Mouse (Mus musculus) adrenal gland (tissue): ENCODE results near the gene Atp8b2.

ENCODE experiments used
- intact Hi-C: fragments of 180-260 bp; cut with DNase I; formaldehyde crosslinking; loops from one replicate; pipeline ENCODE4 v1.15.1; 2025
- long read RNA-seq, 2 experiments: library from polyadenylated mRNA; unstranded; transcript quantifications; one replicate each; pipeline ENCODE4 v2.0.0; 2020; ENCODE audit warnings: borderline replicate concordance in 1 of 2; ENCODE audit not compliant: insufficient replicate concordance in 1 of 2

The Atp8b2 gene
- long read RNA-seq, experiment 1 = 0 reads
- long read RNA-seq, experiment 2, partial matches to known transcripts = 1 of 1 reads
- long read RNA-seq, experiment 2, other reads (novel, unspliced or antisense) = 0 of 1 reads

DNA sequence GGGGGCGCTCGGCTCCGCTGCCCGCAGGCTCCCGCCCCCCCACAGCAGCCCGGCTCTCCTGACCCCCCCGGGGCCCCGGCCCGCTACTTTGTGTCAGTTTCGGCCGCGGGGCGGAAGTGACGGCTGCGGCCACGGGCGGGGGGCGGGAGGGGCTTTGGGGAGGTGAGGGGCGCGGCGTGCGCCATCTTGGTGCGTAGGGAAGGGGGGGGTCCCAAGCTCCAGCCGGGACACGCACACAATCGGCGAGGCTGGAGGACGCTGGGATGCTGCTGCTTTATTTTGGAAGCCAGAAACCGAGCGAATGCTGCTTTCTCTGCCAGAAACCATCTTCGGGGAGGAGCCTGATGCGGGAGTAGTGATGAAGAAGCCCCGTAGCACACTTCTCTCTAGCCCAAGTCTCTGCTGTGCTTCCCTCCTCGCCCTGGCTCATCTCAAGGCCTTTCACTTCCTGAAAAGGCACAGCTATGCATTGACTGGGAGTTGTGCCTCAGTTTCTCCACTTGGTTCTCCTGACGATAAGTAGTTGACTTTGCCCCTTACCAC, at the start of gene Atp8b2:
Atp8b2 (minus strand) TSS at position 288 of the 543 bp plus-strand sequence.
- intact Hi-C loops = no loop called here

DNA sequence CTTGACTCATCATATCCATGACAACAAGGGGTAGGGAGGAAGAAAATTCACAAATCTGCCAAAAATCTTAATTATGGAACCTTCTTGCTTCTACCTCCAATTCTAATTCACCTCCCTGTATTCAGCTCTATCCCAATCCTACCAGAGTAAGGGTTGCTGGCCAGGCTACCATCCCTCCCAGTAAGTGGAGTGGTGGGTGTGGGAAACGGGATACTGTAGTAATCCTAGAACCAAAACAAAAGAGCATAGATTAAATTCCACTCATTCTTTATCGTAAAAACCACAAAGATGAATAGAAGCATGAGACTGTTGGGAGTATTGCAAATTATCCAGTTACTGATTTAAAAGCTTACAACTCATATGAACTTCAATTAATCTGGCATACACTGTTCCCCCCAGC, 47.0 kb upstream of the Atp8b2 start:
- intact Hi-C loops = loop anchor here (5.0 kb wide), 1 partner anchor 47 kb away; no protein-coding TSS in a partner anchor

DNA sequence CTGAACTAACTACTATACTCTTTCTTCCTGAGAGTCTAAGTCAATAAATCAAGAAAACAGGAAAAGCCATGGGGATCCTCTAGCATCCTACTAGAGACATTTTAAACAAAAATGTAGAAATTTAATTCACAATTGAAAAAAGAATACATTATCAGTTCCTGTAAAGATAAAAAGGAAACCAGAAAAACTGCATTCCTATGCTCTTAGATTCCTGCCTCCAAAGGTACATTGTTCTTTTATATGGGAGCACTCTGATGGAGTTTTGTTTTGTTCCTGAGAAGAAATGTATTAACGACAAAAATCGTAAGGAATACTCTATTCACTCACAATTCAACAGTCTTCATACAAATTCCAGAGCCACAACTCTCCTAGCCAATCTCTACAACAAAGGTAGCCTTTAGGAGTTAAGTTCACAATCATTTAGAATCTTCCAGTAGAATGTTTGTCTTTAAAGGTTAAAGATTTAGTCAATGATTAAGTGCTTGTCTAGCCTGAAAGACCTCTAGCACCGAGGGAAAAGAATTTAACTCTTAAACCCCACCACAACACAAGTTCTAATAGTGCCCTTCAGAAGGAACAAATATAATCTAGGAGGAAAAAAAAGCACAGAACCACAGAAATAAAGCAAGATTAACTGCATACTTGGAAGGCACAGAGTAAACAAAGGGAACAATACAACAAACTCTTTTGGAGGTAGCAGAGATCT, 40.9 kb upstream of the Atp8b2 start:
- intact Hi-C loops = no loop called here

DNA sequence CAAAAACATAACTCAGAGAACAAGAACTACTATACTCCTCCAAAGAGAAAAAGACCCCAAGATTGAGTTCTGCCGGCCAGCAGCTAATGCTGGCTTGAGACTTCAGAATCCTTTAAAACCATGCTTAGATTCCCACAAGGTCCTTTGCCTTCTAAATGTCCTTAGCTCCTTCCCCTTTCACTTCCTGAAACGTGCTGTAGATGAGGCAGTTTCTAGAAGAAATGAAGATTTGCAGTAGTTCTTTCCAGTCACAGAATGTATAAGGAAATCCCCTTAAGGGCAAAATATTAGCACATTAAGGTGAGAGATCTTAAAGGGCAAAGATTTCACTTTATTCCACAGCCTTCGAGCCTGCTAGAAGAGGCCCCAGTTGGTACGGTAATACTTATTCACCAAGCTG, 36.5 kb upstream of the Atp8b2 start:
- intact Hi-C loops = no loop called here

DNA sequence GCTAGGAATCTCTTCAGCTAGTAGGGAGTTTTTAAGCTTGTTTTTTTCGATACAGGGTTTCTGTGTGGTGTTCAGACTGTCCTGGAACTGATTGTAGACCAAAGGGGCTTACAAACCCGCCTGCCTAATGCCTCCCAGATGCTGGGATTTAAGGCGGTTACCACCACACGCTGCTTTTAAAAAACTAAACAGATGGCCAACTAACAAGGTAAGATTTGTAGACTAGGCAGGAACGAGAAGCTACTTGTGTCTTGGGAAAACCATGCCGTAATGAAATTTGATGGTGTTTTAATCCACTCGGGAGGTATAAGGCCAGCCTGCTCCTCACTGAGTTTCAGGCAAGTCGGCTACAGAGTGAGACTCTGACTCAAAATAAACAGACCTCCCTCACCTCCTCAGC, 35.8 kb upstream of the Atp8b2 start:
- intact Hi-C loops = no loop called here

DNA sequence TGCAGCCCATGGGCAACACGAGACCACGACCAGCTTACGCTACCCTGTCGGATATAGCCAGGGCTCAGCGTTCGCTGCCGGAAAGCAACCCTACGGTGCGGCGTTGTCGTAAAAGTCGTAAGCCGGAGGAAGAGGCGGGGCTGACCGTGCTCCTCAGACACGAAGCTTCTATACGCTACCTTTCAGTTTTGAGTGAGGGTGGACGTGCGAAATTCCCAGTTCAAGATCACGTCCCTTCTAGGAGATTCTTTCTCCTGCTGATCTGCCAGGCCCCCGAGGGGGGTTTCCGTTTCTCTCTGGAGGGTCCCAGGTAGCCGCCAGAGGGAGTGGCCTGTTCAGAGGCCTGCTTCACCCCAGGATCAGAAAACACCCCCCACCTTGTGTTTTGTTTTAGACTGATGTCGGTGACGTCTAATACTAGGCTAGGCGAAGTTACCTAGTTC, 35.3 kb upstream of the Atp8b2 start, which contains the start of gene Hax1:
Hax1 (minus strand) TSS at position 169 of the 443 bp plus-strand sequence.
- intact Hi-C loops = no loop called here

DNA sequence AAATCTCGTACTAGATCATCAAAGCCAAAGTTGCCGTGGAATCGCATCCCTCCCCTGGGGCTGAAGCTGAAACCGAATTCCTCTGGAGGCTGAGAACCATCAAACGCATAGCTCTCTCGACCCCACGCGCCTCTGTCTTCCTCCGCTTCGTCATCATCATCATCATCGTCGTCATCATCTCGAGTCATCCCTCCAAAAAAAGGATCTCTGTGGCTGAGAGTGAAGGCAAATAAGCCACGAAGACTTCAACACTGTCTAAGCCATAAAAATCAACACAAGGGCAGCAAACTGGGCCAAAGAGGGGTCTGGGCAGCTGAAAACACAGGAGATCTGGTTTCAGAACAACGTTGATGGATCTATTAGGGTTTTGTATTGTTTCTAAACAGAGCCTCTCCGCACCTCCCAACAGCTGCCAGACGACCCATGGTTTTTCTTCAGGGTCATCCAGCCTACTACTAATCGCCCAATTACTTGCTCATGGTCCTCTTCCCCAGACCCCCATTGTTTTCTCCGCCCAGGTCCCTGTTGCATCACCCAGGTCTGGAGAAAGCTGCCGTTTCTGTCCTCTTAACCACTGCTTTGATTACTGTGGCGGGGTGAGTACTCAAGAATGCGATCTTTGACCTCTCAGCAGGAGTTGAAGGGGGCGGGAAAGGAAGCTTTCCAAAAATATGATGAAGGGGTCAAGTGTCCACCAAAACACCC, 34.6 kb upstream of the Atp8b2 start:
- intact Hi-C loops = no loop called here

DNA sequence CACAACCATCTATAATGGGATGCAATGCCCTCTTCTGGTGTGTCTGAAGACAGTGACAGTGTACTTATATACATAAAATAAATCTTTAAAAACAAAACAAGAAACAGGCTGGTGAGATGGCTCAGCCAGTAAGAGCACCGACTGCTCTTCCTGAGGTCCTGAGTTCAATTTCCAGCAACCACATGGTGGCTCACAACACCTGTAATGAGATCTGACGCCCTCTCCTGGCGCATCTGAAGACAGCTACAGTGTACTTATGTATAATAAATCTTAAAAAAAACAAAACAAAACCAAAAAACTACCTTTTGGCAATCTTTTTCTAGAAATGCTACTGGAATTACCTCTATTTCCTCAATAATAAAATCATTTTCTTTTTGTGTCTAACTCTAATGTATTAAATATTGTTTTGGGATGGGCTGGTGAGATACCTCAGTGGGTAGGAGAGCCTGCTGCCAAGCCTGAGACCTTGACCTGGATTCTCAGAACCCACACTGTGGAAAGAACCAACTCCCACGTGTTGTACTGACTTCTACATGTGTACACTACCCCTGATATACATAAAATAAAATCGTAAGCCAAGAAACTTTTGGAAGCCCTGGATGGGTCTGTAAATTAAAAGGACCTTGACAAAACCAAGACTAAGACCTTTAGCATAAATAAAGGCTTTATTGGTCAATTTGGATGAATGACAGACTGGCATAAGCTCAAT, 31.7 kb upstream of the Atp8b2 start:
- intact Hi-C loops = no loop called here

DNA sequence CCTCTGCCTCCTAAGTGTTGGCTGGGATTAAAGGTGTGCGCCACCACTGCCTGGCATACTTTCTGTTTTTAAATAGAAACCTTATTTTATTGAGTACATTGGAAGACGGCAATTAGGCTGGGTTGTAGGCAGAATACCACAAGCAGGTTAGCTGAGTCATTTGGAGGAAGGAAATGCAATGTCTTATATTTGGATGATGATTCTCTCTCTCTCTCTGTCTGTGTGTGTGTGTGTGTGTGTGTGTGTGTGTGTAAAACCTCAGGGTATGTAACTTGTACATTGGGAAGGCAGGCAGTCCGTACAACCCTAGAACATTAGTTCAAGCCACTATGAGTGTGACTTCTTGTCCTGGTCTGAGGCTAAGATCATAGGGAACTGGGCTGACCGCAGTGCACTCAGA, 24.5 kb upstream of the Atp8b2 start:
- intact Hi-C loops = no loop called here

DNA sequence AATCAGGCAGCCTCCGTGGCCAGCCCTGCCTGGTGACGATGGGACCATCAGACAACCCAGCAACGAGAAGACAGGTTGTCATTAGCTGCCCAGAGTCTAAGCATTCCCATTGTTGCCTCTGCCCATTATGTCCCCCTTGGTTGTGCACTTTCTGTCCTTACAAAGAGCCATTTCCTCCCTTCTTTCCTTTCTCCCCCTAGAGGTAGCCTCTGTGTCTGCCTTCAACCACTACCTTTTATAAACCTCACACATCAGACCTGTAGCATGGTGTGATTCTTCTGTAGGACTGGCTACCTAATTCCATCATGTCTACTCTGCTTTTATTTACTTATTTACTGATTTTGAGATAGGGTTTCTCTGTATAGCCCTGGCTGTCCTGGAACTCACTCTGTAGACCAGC, 23.9 kb upstream of the Atp8b2 start:
- intact Hi-C loops = no loop called here

DNA sequence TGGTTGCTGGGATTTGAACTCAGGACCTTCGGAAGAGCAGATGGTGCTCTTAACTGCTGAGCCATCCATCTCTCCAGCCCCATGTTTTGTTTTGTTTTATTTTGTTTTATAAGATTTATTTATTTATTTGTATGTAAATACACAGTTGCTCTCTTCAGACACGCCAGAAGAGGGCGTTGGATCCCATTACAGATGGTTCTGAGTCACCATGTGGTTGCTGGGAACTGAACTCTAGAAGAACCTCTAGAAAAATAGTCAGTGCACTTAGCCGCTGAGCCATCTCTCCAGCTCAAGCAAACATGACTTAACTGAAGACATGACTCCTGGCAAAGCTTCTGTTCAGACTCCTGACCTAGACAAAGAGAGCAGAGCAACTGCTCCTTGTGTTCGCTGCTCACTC, 19.1 kb upstream of the Atp8b2 start:
- intact Hi-C loops = no loop called here

DNA sequence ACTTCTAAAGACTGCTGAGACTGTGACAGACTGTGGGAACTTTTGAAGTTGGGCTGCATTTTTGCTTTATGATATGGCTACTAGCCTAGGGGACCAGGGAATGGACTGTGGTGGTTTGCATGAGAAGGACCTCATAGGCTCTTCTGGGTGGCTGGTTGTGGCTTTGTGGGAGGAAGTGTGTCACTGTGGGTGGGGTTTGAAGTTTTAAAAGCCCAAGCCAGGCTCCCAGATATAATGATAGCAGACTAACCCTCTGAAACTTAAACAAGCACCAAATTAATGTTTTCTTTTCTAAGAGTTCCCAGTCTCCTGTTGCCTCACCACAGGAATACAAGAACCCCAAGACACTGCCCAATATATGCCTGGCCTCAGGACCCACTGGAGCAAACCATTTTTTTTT, 13.6 kb upstream of the Atp8b2 start:
- intact Hi-C loops = no loop called here

DNA sequence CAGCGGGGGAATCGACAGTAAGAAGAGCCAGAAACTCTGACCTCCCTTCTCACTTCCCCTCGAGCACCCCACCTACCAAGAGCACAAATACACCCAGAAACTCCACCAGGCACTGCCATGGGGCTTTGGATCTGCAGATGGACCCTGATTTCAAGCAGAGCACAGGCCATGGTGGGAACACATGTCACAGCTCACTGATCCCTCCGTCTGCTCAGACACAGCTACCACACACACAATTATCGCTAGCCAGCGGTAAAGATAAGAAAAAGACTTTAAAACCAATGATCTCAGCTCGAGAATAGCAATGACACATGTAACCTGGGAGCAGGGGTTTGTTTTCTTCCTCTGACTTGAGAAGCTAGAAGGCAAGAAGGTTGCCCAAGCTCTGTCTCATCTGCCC, 5.2 kb upstream of the Atp8b2 start:
- intact Hi-C loops = no loop called here

DNA sequence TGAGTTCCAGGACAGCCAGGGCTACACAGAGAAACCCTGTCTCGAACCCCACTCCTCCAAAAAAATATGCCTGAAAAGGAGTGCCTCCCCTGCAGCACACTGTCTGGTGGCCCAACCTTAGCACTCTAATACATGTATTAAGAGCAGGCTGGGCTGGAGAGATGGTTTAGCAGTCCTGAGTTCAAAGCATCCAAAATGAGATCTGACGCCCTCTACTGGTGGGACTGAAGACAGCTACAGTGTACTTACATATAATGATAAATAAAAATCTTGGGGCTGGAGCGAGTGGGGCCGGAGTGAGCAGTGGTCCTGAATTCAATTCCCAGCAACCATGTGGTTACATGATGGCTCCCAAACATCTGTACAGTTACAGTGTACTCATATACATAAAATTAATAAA, 3.6 kb upstream of the Atp8b2 start:
- intact Hi-C loops = no loop called here

DNA sequence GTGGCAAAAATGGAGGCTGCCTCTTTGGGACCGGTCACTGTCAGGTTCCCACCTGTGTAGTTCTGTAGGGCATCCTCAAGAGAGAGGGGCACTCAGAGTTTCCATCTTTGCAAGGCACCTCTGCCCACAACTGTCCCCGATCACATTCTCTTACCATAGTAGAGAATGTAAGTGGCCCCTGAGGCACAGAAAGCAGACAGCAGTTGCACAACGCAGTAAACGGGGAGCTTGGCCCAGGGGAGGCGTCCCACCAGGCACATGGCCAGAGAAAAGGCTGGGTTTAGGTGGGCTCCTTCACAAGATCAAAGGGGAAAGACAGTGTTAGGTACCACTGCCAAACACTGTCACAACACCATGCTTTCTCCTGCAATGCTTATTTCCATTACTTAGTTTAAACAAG, 2.7 kb upstream of the Atp8b2 start:
- intact Hi-C loops = no loop called here

DNA sequence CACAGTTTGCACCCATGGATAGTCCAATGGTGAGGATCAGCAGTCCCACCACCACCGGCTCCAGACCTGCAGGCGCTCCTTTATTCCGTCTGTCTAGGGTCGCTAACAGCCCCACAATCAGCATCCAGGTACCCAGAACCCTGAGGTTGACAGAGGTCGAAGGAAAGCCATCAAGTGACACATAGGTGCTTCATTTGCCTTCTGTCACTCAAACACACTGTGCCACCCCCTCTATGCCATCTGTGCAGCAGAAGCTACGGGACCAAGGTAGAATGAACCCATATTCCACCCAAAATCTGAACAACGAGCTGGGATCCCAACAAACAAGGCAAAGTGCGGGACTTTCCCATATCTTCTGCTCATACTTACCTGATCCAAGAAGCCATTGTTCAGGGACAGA, 2.2 kb upstream of the Atp8b2 start:
- intact Hi-C loops = no loop called here

DNA sequence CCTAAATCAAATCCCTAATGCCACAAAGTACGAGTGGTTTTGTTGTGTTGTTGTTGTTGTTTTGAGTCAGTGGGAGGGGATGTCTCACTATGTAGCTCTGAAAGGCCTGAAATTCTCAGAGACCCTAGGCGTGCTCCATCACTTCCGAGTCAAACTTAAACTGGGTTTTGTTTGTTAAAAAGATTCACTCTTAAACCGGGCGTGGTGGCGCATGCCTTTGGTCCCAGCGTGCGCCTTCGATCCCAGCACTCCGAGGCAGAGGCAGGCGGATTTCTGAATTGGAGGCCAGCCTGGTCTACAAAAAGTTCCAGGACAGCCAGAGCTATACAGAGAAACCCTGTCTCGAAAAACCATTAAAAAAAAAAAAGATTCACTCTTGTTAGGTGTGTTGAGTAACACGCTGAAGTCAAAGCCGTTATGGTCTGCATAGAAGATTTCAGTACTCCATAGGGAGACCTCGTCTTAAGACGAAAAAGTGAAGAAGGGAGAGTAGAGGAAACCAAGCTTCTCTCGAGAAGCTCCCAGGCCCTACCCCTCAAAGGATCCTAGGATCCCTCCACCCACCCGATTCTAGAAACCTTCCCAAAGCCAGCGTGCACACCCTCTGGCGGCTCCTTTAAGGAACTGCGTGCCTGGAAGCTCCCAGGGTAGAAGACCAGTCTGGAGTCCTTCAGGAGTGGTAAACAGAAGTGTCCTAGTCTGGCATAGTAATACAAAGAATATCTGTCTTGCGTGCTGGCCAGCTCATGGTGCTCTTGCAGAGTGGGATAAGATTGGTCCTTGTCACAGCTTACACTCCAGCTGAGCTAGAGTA, 825 bp upstream of the Atp8b2 start:
- intact Hi-C loops = no loop called here

DNA sequence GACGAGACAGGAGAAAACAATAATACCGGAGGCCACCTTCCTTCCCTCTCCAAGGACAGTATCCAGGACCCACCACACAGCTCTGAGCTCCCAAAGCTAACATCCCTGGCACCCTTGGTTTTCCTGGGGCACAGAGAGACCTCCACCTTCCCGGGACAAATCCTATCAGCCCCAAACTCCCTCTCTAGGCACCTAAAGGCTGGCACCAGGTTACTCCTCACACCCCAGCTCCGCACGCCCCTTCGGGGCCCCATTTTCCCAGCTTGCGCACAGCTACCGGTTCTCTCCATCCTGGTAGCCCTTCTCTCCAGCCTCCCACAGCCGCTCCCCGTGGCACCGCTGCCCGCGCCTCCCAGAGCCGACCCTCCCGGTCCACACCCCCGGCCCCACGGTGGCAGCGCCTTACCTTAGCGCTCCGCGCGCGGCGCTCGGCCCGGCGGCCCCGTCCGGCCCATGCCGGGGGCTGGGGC, 522 bp downstream of the Atp8b2 start:
- intact Hi-C loops = no loop called here

DNA sequence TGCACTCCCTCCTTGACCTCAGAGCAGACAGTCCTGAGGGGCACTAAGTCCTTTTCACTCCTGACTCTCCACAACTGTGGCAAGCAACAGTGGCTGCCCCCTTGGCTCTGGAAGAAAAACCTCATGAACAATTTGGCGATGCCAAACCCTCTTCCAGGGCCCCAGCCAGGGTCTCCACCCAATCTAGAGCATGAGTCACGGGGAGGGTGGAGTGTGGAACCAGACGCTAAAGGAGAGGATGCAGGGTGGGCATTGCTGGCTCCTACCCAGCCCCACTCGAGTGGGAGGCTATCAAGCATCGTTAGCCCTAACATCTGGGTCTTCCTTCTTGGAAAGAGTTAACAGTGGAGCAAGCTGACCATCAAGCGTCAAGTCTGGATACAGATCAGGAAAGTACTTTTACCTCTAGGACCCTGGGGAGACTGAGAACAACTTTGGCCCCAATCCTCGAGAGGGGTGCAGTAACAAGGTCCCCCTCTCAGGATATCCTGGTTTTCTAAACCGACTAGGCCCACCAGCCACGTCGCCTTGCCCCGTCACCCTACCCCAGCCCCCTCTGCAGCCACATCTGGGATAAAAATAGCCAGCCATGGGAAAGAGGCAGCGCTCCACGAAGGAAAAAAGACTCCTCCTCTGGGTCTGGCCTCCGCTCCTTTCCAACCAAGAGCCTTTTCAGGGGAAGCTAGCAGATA, 1.1 kb downstream of the Atp8b2 start:
- intact Hi-C loops = no loop called here

DNA sequence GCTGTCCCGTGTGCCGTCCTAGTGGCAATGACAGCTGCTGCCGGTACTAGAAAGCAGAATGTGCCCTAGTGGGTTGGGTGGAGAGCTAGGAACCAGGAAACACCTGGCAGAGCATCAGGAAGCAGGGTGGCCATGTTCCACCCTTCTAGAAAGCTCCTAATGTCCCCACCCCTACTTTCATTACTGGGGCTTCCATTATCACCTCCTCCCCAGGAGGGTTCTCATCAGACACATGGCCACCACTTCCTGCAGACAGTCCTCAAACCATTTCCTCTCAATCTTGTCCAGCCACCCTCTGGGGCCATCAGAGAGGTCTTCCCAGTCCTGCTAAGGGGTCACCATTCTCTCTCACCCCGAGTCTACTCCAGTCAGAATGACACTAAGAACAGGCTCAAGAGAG, 1.9 kb downstream of the Atp8b2 start:
- intact Hi-C loops = no loop called here
